Mouse (Mus musculus) T-cell, adult 2 months (primary cell): Measurements from ENCODE around the gene Tedc2.

Source experiments
- DNase-seq: peaks from one replicate; pipeline ENCODE4 v3.0.0; 2022; ENCODE audit warnings: low spot score

The Tedc2 gene

DNA sequence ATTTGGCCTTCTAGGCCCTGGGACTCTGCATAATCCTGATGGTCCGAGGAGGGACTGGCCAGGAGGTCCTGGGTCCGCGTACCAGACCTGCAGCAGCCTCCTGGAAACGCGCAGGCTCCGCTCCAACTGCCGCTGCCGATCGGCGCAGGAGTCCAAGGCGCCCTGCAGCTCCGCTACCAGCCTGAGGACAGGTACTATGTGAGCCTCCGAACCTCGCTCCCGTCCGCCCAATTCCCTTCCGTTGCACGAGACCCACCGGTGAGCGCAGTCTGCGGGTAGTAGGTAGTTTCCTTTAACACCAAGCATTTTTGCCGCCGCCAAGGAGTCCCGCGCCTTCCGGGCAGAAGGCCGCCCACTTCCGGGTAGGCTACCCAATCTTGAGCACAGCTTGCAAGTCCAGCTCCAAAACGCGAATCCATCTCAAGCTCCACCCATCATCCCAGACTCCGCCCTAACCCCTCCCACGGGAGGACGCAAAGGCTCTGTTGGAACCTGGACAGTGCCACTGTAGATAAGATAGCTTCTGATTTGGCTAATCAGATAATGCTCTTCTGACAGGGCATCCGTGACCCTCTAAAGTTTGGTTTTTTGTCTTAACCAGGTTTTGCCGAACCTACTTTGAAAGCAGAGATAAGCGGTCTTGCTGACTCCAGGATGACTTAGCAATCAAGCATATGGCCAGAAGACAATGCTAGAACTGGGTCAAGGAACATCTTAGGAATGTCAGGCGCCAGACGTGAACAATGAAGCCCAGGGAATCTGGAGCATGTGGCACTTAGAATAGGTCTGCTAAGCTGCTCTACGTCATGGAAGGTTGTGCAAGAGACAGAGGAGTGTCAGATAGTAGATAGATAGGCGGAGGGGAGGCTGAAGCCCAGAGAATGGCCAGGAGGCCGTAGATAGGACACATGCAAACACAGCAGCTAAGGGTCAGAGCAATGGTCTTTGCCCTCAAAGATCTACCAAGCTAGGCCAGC is at the start of gene Tedc2:
TSS of gene Tedc2 (minus strand) at position 417 of the 977 bp plus-strand sequence.
- DNase-seq, result peak; percentile 91

DNA sequence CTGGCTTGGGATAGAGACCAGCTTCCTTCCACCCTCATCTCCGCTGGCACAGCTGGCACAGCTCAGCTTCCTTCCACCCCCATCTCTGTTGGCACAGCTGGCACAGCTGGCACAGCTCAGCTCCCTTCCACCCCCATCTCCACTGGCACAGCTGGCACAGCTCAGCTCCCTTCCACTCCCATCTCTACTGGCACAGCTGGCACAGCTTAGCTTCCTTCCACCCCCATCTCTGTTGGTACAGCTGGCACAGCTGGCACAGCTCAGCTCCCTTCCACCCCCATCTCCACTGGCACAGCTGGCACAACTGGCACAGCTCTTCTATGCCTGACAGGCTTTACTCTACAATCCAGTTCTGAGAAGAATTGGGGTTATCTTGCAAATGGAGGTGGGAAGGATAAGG is 46.5 kb upstream of the Tedc2 start:
- no peak for DNase-seq

DNA sequence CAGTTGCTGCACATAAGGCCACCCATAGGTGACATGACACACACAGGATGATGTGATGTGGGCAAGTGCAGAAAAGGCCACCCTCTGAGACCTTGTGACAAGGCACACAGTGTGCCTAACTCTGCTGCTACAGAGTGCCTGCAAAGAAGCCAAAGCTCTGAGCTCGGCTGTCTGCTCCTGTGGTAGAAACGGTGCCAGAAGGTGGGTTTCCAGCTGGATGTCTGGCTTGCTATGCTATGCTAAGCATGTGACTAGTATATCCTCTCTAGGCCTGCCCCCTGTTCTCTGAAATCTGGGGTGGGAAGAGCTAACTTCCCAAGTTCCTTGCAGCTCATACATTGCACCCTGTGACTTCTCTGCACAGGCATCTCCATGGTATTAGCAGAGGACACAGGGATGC is 44.1 kb upstream of the Tedc2 start:
- DNase-seq, result no peak

DNA sequence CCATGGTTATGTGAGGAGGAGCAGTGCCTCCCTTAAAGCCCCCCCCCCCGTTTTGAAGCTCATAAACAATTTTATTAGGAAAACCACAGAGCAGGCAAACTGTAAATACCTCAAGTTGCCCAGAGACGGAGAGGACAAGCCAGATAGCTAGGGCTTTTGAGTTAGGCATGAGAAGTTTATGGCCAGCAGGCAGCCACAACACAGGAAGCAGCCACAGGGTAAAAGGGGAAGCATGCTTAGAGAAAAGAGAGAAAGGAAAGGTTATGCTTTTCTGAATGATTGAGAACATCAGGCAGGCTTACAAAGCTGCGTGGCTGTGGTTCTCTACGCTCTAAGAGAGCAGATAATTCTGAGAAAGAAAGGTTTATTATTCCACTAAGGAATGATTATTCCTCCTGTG is 39.9 kb upstream of the Tedc2 start:
- DNase-seq, result no peak

DNA sequence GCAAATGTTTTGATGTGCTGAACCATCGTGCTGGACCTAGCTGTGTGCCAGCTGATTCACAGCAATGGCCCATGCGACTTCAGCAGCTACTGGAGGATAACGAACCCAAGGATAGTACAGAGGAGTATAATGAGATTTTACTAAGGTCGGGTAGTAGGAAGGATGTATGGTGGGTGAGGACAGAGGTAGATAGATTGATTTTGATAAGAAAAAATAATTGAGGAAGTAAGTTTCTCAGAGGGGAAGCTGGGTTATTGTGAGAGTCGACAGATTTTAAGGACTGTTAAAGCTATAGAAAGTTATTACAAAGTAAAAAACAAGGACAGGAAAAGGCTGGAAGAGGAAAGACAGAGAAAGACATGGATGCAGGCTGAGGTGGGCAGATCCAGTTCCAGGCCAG is 39.1 kb upstream of the Tedc2 start:
- DNase-seq, result no peak

DNA sequence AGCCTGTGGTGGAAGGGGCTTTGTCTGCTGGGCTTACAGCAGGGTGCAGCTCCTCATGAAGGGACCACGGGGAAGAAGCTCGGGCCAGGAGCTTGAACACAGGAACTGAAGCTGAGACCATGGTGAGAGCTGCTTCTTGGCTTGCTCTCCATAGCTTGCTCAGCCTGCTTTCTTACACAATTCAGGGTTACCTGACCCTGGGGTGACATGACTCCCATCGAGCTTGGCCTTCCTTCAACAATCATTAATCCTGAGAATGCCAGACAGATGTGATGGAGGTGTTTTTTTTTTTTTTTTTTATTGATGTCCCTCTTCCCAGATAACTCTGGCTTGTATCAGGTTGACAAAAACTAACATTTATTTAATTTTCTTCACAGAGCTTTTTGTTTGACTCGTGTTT is 38.3 kb upstream of the Tedc2 start:
- no peak for DNase-seq

DNA sequence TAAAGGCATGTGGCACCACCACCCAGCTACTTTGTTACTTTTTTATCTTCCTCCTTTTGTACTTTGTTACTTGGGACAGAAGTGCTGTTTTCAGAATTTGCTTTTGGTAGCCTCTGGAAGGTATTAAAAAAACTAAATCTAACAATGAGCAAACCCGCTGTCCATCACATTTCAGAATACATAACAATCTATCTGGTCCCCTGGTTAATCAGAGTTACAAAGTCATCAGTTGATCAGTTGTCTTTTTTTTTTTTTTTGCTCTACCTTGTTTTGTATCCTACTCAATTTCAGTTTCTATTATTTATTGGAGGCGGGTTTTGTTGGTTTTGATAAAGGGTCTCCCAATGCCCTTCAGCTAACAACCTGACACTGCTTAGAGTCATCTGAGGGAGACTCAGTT is 31.7 kb upstream of the Tedc2 start:
- DNase-seq, result no peak

DNA sequence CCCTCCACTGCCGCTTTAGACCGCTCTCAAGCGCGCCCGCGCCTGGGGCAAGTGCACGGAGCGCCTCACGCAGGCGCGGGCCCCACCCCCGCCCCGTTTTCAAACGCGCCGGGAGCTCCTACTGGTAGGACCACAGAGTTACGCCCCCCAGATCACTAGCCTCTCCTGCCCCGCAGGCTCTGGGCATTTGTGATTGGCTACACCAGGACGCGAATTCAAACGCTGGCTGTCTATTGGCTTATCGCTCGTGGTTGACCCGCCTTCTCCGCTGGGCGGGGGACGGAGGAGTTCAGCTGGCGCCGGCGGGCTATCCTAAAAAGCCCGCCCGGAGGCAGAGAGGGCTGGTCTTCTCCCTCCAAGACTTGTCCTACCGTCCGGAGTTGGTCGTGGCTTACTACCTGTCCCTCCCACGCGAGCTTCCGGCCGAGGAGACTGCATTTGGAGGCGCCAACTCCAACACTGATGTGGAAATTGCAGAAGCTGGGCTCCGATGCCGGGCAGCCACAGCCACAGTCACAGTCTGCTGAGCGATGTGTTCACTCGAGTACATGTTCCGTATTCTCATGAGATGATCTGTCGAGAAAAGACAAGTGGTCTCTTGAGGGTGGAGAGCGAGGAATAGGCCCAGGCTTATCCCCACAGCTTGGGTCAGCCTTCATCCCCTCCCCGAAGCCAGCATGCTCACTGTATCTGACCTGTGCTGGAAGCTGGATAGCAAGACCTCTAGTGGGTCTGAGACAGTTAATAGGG is 30.8 kb upstream of the Tedc2 start, which contains the start of gene Ccnf:
TSS of gene Ccnf (minus strand) at position 165 of the 750 bp plus-strand sequence.
- peak; percentile 97 for DNase-seq

DNA sequence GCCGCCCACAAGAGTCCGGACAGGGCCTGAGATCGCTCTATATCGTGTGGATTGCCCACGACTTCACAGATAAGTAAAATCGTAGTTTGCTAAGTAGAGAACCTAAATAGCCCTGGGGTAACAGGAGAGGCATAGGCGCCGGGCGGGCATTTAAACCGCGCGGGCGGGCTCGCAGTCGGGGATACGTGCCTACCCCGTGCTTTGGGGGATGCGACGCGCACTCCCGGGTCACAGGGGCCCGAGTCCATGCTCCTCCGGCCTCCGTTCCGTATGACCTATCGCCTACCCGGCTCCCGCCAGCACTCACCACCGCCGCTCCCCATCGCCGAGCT is 30.3 kb upstream of the Tedc2 start:
- no peak for DNase-seq

DNA sequence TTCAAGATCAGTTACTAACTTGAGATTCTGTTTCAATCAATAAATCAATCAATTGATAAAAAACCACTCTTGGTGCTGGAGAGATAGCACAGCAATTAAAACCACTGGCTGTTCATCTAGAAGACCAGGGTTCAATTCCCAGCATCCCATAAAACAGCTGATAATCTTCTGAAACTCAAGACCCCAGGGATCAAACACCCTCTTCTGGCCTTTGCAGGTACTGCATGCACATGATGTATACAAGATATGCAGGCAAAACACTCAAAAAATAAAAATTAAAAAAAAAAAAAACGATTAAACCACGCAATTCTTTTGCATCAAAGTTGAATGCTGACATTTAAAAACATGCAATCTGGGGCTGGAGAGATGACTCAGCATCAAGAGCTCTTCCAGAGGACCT is 28.0 kb upstream of the Tedc2 start:
- DNase-seq, result no peak

DNA sequence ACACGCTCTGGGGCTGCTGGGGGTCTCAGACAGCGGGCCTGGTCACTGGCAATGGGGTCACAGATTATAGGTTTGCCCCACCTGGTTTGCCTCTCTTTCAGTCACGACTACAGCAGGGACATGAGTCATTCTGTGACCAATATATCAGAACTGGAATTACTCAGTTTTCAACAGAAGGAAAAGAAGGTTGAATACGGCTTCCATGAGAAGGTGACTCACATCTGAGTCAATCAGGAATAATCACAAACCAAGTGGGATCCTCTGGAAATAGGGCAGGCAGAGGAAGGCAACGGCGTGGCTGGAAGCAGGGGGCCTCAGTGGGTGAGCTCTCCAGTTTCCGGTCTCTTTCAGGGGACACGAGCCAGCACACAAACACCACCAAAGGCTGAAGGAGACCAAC is 23.4 kb upstream of the Tedc2 start:
- no peak for DNase-seq

DNA sequence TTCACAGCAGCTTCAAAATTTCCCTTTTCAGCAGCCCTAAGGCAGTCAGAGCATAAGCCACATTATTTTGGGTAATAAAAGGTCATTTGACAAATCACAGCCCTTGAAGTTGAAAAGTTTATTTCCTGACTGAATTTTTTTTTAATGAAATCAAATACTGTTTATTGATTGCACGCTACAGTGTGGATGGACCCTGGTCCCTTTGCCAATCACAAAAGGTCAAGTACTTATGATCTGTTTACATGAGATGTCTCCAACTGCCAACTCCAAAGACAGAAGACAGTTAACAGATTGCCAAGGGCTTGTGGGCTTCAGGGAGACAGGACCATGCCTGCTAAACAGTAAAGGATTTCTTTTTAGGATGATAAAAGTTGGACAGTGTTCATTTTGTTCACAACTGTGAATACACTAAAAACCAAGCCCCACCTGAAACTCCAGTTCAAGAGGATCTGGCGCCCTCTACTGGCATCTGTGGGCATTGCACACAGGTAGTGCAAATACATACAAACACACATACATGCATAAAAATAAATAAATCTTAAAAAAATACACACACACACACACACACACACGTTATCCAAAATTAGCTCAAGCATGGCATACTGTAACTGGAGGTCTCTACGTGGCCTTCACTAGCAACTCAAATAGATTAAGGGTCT is 22.8 kb upstream of the Tedc2 start:
- DNase-seq, result peak; percentile 56

DNA sequence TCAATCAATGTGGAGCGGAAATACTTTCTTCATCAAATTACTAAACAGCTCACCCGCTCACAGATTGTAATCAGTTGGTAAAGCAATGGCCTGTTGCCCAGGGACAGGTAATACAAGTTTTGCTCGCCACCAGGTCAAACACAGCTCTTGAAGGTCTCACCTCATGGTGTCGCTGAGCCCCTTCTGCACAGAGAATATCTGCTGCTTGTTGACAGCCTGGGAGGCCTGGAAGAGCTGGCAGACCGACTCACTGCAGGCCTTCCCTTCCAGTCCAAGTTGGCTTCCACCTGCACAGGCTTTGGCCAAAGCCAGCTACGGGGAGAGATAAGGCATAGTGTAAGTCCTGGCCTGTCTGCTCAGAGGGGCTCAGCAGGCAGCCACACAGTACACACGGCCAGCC is 16.3 kb upstream of the Tedc2 start:
- DNase-seq, result no peak

DNA sequence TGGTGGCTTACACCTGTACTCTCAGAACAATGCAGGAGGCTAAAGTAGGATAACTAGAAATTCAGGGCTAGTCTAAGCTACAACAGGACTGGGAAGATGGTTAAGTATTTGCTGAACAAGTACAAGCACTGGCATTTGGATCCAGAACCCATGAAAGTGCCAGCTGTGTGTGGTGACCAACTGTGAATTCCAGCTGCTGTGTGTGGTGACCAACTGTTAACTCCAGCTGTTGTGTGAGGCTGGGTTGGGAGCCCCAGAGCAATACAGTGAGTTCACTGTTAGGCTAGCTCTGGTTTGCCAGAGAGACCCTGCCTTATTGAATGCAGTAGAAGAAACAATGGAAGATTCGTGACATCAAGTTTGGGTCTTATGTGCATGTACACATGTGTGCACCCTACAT is 15.8 kb upstream of the Tedc2 start:
- DNase-seq, result no peak

DNA sequence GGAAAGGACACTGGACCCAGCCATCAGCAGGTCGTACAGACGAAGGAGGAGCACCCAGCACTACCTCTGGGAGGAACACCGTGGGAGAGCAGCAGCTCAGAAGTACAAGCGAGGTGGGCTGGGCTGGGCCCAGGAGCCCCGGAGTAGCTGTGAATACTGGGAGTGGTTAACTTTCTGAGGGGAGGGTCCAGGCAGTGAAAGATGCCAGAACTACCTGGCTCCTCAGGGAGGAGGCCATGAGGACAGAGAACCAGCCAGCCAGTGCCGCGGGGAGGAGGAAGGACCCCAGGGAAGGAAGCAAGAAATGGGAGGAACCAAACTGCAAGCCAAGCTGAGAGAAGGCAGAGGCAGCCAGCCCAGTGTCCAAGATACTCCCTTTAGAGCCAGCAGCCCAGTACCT is 7.3 kb upstream of the Tedc2 start:
- DNase-seq, result no peak

DNA sequence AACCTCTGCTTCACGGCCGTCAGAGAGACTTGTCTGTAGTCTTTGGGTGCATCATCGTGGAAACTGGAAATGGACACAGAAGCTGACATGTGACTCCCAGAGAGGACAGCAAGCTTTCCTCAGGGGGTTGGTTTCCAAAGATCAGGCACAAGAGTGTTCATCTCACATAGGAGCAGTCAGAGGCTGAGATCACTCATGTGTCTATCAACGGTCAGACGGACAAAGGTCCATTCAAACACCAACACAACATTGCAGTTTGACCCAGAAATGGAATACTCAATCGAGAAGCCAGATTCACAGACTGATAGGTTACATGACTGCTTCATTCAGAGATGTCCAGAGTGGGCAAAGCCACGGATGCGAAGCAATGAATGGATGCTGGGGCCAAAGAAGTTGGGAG is 6.1 kb upstream of the Tedc2 start:
- no peak for DNase-seq

DNA sequence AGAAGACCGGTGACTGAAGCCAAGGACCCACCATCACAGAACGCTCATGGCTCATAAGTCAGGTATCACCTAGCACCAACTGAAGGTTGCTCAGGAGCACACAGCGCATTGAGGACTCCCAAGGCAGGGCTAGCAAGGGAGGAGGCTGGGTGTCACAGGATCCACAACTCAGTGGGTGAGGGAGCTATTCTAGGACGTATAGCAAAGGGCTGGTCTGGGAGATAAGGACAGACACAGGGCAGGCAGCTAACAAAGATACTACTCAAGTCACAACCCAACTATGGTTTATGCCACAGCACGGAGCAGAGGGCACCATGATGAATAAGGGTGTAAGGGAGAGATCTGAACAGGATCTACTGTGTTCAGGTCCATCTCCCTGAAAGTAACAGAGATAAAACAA is 5.2 kb upstream of the Tedc2 start:
- no peak for DNase-seq

DNA sequence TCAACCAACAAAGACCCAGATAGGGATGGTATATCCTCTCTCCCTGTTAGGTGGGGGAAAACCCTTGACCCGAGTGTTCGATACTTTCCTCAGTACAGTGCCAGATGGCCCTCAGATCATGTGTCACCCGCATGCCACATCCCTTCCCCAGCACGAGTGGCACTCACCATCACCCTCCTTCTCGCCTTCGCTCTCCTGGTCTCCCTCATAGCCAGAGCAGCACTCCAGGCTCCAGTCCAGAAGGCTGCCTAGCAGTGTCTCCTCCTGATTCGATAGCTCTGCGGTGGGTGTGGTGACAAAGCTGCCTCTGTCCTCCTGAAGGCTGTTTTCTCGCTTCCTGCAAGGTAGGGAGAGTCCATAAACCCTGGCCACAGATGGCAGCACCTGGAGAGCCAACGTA is 4.1 kb upstream of the Tedc2 start:
- DNase-seq, result no peak

DNA sequence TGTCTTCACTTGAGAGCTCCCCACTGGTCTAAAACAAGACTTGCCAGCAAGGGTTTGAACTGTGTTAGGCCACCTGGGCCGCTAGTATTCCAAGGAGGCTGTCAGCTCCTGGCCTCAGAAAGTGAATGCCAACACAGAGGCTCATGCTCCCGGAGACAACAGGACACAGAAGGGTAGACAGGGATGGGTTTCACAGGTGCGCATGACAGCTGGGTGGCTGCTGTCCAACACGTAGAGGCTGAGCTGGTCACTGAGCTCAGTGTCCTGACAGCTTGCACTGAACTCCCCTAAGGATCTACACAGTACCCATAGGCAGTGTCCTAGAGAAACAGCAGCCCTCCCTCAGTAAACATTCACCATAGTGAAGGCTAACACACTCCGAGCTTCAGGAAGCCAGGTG is 2.9 kb upstream of the Tedc2 start:
- no peak for DNase-seq

DNA sequence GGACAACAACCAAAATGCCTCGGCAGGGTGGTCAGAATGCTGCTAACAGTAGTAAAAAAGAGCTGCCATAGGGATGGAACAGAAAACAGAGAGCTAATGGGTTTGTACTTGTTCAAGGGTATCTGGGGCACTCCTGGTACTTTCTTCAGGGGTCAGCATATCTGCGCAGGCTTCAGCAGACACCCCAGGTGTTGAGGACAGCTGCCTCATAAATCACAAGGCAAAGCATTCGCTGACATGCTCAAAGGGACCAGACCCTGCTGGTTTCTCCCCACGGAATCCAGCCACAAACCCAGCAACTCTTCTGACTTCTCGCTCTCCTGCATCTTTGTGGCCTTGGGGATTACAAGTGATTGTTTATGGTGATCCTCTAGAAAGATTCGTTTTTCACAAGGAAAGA is 2.0 kb upstream of the Tedc2 start:
- no peak for DNase-seq

DNA sequence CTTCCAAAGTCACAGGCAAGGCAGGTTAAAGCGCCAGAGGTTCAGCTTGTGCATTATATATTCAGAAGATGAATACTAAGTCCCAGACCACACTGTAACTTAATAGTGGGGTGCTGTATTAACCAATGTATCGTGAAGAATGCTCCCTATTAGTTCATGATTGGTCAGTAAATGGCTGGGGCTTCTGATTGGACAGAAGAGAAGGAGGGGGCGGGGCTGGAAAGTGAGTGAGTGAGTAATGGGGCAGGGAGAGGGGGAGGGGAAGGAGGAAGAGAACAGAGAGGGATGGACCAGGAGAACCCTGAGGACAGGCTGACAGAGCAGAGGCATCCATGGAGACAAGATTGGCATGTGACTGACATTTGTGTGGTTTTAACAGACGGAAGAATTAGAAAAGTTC is 3.8 kb downstream of the Tedc2 start:
- DNase-seq, result no peak

DNA sequence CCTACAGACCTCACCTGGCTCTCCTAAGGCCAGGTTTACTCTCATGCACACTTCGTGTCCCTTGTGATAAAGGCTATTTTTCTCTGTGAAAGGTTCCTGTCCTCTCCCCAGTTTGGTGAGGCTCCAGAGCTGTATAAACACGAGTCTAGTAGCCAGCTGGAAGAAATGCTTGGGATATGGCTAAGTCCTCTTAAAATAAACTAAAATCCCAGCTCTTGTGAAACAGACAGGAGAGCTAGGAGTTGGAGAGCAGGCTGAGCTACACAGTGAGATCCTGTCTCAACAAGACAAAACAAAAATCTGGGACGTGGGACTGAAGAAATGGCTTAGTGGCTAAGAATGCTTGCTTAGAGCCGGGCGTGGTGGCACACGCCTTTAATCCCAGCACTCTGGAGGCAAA is 7.5 kb downstream of the Tedc2 start:
- no peak for DNase-seq

DNA sequence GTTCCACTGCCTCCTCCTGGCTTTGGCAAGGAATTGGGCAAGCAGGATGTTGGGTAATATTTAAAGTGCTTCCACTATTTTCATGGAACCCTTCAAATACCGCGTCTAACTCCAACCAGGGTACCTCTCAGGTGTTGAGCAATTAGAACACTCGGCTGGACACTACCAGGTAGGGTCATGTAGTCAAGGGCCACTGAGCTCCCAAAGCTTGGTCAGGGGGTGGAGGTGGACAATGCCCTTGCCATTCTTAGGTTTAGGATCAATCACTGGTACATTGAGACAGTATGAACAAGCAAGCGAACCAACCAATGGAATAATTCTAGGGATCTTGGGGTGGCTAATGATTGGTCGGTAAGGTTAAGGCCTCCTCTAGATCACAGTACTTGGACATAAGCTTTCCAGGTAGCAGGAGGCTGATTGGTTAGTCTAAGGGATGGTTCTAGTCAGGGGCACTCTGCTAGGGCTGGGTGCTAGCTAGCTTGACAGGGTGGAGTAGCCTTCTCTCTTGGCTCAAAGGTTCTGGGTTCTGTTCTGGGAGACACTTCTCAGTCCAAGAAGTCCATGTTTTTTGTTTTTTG is 8.1 kb downstream of the Tedc2 start:
- no peak for DNase-seq
